Mouse (Mus musculus) testis, adult 2 months (tissue): ENCODE data around the gene Timp3.

ENCODE experiments used
- CTCF ChIP-seq: fragments of 200-500 bp; IDR thresholded peaks from 2 replicates; pipeline ENCODE4 v1.5.1; 2012; ENCODE audit warnings: low read depth, mild to moderate bottlenecking, inconsistent platforms, low read length, moderate library complexity; ENCODE audit not compliant: control insufficient read depth, insufficient read depth, insufficient replicate concordance
- POLR2A ChIP-seq: fragments of 200-500 bp; IDR thresholded peaks from 2 replicates; pipeline ENCODE4 v1.6.1; 2012; ENCODE audit warnings: low read depth, mild to moderate bottlenecking, inconsistent platforms, low read length, moderate library complexity; ENCODE audit not compliant: control insufficient read depth

GRCm38 (mm10) chr10:86384655-86385054 lies 84.5 kb downstream of the Timp3 start:
- TF ChIP-seq POLR2A = no peak
- TF ChIP-seq CTCF = no peak
